Mouse (Mus musculus) limb, embryonic 11.5 days (tissue): ENCODE measurements at regions not wholly inside any gene's neighbourhood (a gene's known extent, or its start where the extent isn't known, plus 50 kb on each side); places are given as distances from the start of the nearest gene placed in this dataset.
A peak's percentile ranks its signal among the peaks of the same experiment; 100 is the strongest.

Experiments
- ATAC-seq: fragments of 200-750 bp; cut with Nextera tagmentation; 2 replicates; pipeline ENCODE4 v1.8.0; 2017; ENCODE audit warnings: low read depth; ENCODE audit not compliant: insufficient number of reproducible peaks, low FRiP score, low TSS enrichment
- DNase-seq: peaks from one replicate; pipeline ENCODE4 v3.0.0-alpha.2; 2015; ENCODE audit warnings: low spot score
- H3K27ac ChIP-seq: fragments of 300-500 bp; sonication (generic); replicated peaks from 2 replicates; pipeline ENCODE4 v1.5.1; 2014; ENCODE audit warnings: low read depth, mild to moderate bottlenecking, low read length
- H3K27me3 ChIP-seq: fragments of 300-500 bp; sonication (generic); 2 replicates; pipeline ENCODE4 v1.6.1; 2014; ENCODE audit warnings: mild to moderate bottlenecking, low read length, mixed read lengths; ENCODE audit not compliant: control insufficient read depth, insufficient read depth
- H3K36me3 ChIP-seq: fragments of 300-500 bp; sonication (generic); 2 replicates; pipeline ENCODE4 v1.6.1; 2014; ENCODE audit warnings: mild to moderate bottlenecking, low read length, moderate library complexity, mixed read lengths; ENCODE audit not compliant: control insufficient read depth, insufficient read depth
- H3K4me1 ChIP-seq: fragments of 300-500 bp; sonication (generic); 2 replicates; pipeline ENCODE4 v1.6.1; 2014; ENCODE audit warnings: low read length, mixed read lengths; ENCODE audit not compliant: control insufficient read depth, insufficient read depth
- H3K4me2 ChIP-seq: fragments of 300-500 bp; sonication (generic); 2 replicates; pipeline ENCODE4 v1.6.1; 2014; ENCODE audit warnings: low read depth, mild to moderate bottlenecking, moderate library complexity; ENCODE audit not compliant: severe bottlenecking
- H3K4me3 ChIP-seq: fragments of 300-500 bp; sonication (generic); 2 replicates; pipeline ENCODE4 v1.5.1; 2014; ENCODE audit warnings: low read depth, low read length
- H3K9ac ChIP-seq: fragments of 300-500 bp; sonication (generic); 2 replicates; pipeline ENCODE4 v1.6.1; 2014; ENCODE audit warnings: mild to moderate bottlenecking, low read length
- H3K9me3 ChIP-seq: fragments of 300-500 bp; sonication (generic); 2 replicates; pipeline ENCODE4 v1.6.1; 2016; ENCODE audit warnings: low read length; ENCODE audit not compliant: control insufficient read depth
- WGBS: fragments of 180-500 bp; shearing (Covaris S2); extraction: QIAGEN DNeasy Blood & Tissue Kit; methylation state at CpG from one replicate; pipeline ENCODE4 v1.1.7; 2014; 5-methylcytosine and 5-hydroxymethylcytosine counted together

DNA sequence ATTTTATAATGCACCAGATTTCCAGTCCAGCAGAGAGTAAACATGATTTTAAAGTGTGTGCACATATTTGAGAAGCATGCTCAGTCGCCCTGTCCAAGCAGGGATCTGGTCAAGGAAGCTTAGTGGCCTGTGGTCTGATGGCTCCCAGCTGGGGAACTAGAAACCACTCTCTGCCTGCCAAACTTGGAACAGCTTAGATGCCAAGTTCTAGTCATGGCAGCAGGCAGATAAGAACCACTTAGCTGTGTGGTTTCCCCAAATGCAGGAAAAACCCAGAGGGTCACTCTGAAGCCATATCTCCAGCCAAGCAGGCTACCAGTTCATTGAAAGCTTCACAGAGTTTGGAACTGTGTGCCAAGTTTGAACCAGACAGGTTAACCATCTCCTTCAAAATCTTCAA lies 86.1 kb downstream of the Fam114a2 start:
- no peak overlapping the region for H3K27ac ChIP-seq
- H3K27me3 ChIP-seq: no peaks in the 10 kb centered on the region
- no peak overlapping the region for H3K4me2 ChIP-seq
- 69% methylated on average over 1 of the region's 1 CpGs for WGBS
- H3K36me3 ChIP-seq: no peaks in the 10 kb centered on the region
- DNase-seq (no peak), ATAC-seq (no peak)
- H3K4me1 ChIP-seq: no peaks in the 10 kb centered on the region
- no peaks in the 10 kb centered on the region for H3K9me3 ChIP-seq
- no peak overlapping the region for H3K4me3 ChIP-seq
- H3K9ac ChIP-seq: no peak overlapping the region

DNA sequence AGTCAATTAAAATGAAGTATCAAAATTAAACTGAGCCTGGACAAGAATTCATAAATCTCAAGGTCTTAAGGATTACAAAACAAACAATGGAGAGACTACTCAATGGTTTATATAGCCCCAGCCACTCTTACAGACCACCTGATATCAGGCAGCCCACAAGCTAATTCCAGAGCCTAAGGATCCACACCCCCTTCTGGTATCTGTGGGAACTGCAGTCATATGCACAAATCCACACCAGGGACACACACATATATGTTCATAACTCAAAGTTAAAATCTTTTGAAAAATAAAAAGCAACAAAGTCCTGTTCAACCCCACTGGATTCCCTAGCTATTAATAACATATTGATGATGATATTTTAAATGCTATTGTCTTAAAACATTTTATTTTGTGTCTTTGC lies 86.5 kb downstream of the Fam114a2 start:
- Histone ChIP-seq H3K36me3 (no peaks in the 10 kb centered on the region), H3K9me3 (no peaks in the 10 kb centered on the region), H3K4me1 (no peaks in the 10 kb centered on the region), H3K27ac (no peak overlapping the region), H3K27me3 (no peaks in the 10 kb centered on the region), H3K9ac (no peak overlapping the region), H3K4me2 (no peak overlapping the region), H3K4me3 (no peak overlapping the region)
- ATAC-seq (no peak), DNase-seq (no peak)

DNA sequence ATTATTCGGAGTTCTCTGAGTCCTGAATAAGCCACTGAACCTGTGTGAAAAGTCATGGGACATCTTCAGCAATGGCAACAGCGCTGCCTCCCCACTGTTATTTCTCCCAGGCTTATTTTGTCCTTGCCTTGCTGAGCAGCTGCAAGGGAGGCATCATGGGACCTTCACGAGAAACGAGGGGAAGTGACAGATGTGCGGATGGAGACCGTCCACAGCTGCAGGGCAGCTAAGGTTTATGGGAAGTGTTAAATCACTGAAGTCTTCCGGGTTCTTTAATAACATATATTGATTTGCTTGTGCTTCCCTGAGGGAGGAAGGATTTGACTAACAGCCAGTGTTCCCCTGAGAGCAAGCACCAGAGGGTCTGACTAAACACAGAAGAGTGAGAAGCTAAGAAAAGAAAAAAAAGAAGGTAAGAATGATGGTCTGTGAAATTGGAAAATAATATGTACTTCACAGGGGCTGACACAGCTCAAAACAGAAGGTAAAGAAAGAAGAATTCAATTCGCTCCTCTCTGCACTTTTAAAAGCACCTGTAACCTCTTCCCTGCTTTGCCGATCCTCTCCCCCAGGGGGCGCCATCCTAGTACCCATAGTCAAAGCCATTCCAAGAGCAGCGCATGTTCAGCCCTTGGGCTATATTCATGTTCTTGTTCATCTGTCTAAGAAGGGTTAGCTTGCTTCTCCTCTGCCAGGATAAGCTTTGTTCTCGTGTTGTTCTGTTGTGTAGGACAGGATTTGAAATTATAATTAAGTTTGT lies 92.2 kb downstream of the Fam114a2 start:
- 64% methylated on average over 12 of the region's 12 CpGs for WGBS
- no peak for ATAC-seq
- no peak overlapping the region for H3K9ac ChIP-seq
- H3K4me2 ChIP-seq: no peak overlapping the region
- peak; percentile 54 for DNase-seq
- H3K27me3 ChIP-seq: no peaks in the 10 kb centered on the region
- no peak overlapping the region for H3K4me3 ChIP-seq
- no peaks in the 10 kb centered on the region for H3K4me1 ChIP-seq
- H3K27ac ChIP-seq: no peak overlapping the region
- H3K9me3 ChIP-seq: no peaks in the 10 kb centered on the region
- no peaks in the 10 kb centered on the region for H3K36me3 ChIP-seq

DNA sequence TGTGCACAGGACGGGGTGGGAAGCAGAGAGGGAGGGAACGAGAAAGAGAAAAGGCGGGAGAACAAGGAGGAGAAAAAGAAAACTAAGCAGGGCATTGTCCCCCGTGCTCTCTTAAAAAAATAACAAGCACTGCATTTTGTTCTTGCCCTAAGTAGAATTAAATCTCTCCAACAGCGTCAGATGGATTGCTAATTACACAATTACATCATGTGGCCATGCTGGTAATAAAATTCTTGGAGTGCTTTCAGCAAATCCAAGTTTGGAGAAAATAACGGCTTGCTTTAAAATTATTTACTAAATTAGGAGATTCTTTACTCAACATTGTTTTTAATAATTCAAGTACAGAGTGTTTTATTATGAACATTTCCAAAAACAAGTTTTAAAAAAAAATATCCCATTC lies 99.0 kb downstream of the Fam114a2 start:
- H3K4me1 ChIP-seq: no peaks in the 10 kb centered on the region

DNA sequence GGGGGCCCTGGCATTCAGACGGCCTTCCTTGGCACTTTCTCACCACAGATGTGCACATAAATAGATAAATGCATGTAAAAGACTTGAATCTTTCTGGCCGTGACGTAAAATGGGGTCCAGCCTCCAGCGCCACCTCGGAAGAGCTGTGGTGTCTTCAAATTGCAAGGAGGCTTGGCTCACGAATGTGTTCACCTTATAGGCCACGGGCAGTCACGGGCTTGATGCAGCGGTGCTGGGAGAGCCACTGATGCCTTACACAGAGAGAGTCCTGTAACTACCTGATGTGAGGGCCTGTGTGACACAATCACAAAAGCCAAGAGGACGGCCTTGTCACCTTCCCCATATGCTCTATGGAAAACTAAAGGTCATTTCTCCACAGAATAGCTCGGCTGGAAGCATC lies 102.4 kb downstream of the Fam114a2 start:
- Histone ChIP-seq H3K4me3 (no peak overlapping the region), H3K9ac (no peak overlapping the region), H3K36me3 (no peaks in the 10 kb centered on the region), H3K4me1 (no peaks in the 10 kb centered on the region), H3K27ac (no peak overlapping the region), H3K4me2 (no peak overlapping the region), H3K9me3 (no peaks in the 10 kb centered on the region), H3K27me3 (no peaks in the 10 kb centered on the region)
- no peak for DNase-seq
- ATAC-seq: no peak
- 88% methylated on average over 11 of the region's 11 CpGs for WGBS

More for the DNA sequence above, 99.0 kb downstream of the Fam114a2 start:
- no peak overlapping the region for H3K4me3 ChIP-seq
- no peak for ATAC-seq
- H3K9ac ChIP-seq: no peak overlapping the region
- no peak for DNase-seq
- no peaks in the 10 kb centered on the region for H3K9me3 ChIP-seq
- WGBS: 62% methylated on average over 6 of the region's 6 CpGs
- H3K4me2 ChIP-seq: no peak overlapping the region
- no peak overlapping the region for H3K27ac ChIP-seq
- no peaks in the 10 kb centered on the region for H3K36me3 ChIP-seq
- no peaks in the 10 kb centered on the region for H3K27me3 ChIP-seq

DNA sequence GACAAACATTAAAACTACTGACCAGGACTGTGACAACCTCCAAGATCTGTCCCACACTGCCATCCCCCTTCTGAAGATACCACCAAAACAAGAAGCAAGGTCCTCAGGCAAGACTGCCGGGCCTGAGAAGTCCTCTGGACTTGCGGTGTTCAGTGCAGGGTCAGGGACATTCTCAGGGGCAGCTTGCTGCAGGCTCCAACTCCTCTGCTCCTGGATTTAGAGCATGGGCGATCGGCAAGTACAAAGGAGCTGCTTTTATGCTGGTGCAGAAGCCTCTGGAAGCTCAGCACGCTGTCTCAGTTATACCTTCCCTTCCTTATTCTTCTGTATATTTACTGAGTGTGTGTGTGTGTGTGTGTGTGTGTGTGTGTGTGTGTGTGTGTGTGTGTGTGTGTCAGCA lies 103.2 kb downstream of the Fam114a2 start:
- no peak for DNase-seq
- no peaks in the 10 kb centered on the region for H3K27me3 ChIP-seq
- WGBS: 64% methylated on average over 5 of the region's 5 CpGs
- no peak overlapping the region for H3K27ac ChIP-seq
- H3K9me3 ChIP-seq: no peaks in the 10 kb centered on the region
- no peak overlapping the region for H3K4me3 ChIP-seq
- H3K4me1 ChIP-seq: no peaks in the 10 kb centered on the region
- no peak overlapping the region for H3K9ac ChIP-seq
- H3K4me2 ChIP-seq: no peak overlapping the region
- no peaks in the 10 kb centered on the region for H3K36me3 ChIP-seq
- no peak for ATAC-seq

DNA sequence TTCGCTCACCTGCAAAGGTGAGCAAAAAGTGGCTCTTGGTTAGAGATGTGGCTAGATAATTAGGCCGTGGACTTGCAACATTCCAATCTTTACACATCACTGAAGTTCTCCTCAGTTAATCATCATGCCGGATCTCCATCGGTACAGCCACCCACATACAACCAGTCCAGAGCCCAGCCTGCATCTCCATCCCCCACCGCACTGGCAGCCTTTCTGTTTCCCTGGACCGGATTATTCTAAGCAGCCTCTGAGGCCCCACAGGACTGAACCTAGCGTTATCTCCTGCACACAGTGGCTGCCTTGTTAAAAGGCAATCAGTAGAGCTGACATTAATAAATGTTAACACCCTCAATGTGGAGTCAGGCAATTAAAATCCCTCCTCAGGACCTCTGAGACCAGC lies 103.7 kb downstream of the Fam114a2 start:
- 65% methylated on average over 7 of the region's 7 CpGs for WGBS
- no peak overlapping the region for H3K9ac ChIP-seq
- no peaks in the 10 kb centered on the region for H3K4me1 ChIP-seq
- no peaks in the 10 kb centered on the region for H3K27me3 ChIP-seq
- no peak overlapping the region for H3K4me3 ChIP-seq
- no peaks in the 10 kb centered on the region for H3K36me3 ChIP-seq
- DNase-seq (no peak), ATAC-seq (no peak)
- H3K27ac ChIP-seq: no peak overlapping the region
- no peak overlapping the region for H3K4me2 ChIP-seq
- H3K9me3 ChIP-seq: no peaks in the 10 kb centered on the region

DNA sequence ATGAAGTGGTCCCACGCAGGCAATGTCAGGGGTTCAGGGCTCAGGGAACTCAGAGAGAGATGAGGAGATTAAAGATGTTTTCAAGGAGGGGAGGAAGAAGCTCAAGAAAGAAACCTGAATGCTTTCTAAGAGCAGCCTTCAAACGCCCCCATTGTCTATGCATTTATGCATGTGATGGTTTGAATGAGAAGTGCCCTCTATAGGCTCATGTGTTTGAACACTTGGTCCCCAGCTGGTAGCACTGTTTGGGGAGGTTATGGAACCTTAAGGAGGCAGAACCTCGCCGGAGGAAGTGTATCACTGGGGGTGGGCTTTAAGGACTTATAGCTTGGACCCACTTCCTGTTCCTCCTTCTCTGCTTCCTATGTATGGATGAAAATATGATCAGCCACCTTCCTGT lies 105.1 kb downstream of the Fam114a2 start:
- Histone ChIP-seq H3K4me2 (no peak overlapping the region), H3K9ac (no peak overlapping the region), H3K4me1 (no peaks in the 10 kb centered on the region), H3K27ac (no peak overlapping the region), H3K9me3 (no peaks in the 10 kb centered on the region), H3K27me3 (no peaks in the 10 kb centered on the region), H3K4me3 (no peak overlapping the region), H3K36me3 (no peaks in the 10 kb centered on the region)
- WGBS: 86% methylated on average over 4 of the region's 4 CpGs
- DNase-seq: no peak
- no peak for ATAC-seq

DNA sequence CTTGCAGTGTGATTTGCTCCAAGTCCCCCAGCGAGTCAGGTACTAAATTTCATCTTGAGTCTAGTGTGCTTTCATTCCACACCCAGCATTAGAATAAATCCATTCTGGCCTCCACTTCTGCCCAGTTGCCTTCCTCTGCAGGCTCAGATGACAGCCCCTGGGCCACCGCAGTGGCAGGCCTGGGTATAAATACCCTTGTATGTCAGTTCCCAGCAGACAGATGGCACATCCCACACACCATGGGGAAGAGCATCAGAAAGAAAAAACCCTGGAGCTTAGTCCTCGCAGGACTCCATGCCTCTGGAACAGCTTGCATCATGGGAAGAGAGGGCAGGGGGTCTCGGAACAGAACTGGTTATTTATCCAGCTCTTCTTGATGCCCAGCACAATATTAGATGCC lies 105.7 kb downstream of the Fam114a2 start:
- H3K4me1 ChIP-seq: no peaks in the 10 kb centered on the region
- H3K36me3 ChIP-seq: no peaks in the 10 kb centered on the region
- ATAC-seq: no peak
- H3K9me3 ChIP-seq: no peaks in the 10 kb centered on the region
- H3K4me2 ChIP-seq: no peak overlapping the region
- H3K27me3 ChIP-seq: no peaks in the 10 kb centered on the region
- DNase-seq: no peak
- H3K27ac ChIP-seq: no peak overlapping the region
- H3K4me3 ChIP-seq: no peak overlapping the region
- no peak overlapping the region for H3K9ac ChIP-seq
- 90% methylated on average over 4 of the region's 4 CpGs for WGBS
